Mouse (Mus musculus) forebrain, embryonic 16.5 days (tissue): ENCODE measurements at regions not wholly inside any gene's neighbourhood (a gene's known extent, or its start where the extent isn't known, plus 50 kb on each side); places are given as distances from the start of the nearest gene placed in this dataset.

ENCODE experiments used
- ATAC-seq: fragments of 200-750 bp; cut with Nextera tagmentation; 2 replicates; pipeline ENCODE4 v1.8.0; 2017; ENCODE audit warnings: mild to moderate bottlenecking, moderate library complexity
- H3K27ac ChIP-seq: fragments of 300-500 bp; sonication (generic); 2 replicates; pipeline ENCODE4 v1.5.1; 2014; ENCODE audit warnings: low read length, control low read depth
- H3K27me3 ChIP-seq: fragments of 300-500 bp; sonication (generic); replicated peaks from 2 replicates; pipeline ENCODE4 v1.6.1; 2014; ENCODE audit warnings: low read length; ENCODE audit not compliant: control insufficient read depth, insufficient read depth
- H3K36me3 ChIP-seq: fragments of 300-500 bp; sonication (generic); 2 replicates; pipeline ENCODE4 v1.6.1; 2014; ENCODE audit not compliant: control insufficient read depth, insufficient read depth
- H3K4me1 ChIP-seq: fragments of 300-500 bp; sonication (generic); replicated peaks from 2 replicates; pipeline ENCODE4 v1.6.1; 2014; ENCODE audit warnings: low read length; ENCODE audit not compliant: control insufficient read depth, insufficient read depth
- H3K4me2 ChIP-seq: fragments of 300-500 bp; sonication (generic); 2 replicates; pipeline ENCODE4 v1.6.1; 2014; ENCODE audit warnings: mild to moderate bottlenecking, low read length, control low read depth
- H3K4me3 ChIP-seq: fragments of 300-500 bp; sonication (generic); replicated peaks from 2 replicates; pipeline ENCODE4 v1.5.1; 2014; ENCODE audit warnings: mild to moderate bottlenecking, low read length, control low read depth
- H3K9ac ChIP-seq: fragments of 300-500 bp; sonication (generic); replicated peaks from 2 replicates; pipeline ENCODE4 v1.6.1; 2014; ENCODE audit warnings: low read depth, low read length, control low read depth
- H3K9me3 ChIP-seq: fragments of 300-500 bp; sonication (generic); 2 replicates; pipeline ENCODE4 v1.6.1; 2016; ENCODE audit warnings: low read length; ENCODE audit not compliant: control insufficient read depth
- WGBS: fragments of 180-500 bp; shearing (Covaris S2); extraction: QIAGEN DNeasy Blood & Tissue Kit; methylation state at CpG from one replicate; pipeline ENCODE4 v1.1.7; 2014; 5-methylcytosine and 5-hydroxymethylcytosine counted together

- Histone ChIP-seq H3K9ac (no peak overlapping the region), H3K9me3 (no peaks in the 10 kb centered on the region), H3K4me1 (peaks cover 14% of the 10 kb centered on the region), H3K27ac (no peak overlapping the region), H3K4me2 (no peak overlapping the region), H3K4me3 (no peak overlapping the region), H3K36me3 (no peaks in the 10 kb centered on the region), H3K27me3 (no peaks in the 10 kb centered on the region)
- ATAC-seq, result no peak
- WGBS, result 91% methylated on average over 2 of the region's 2 CpGs
Observed at GRCm38 (mm10) chr17:88312876-88313275, 127.6 kb upstream of the Foxn2 start.

GRCm38 (mm10) chr17:88316213-88316967 is 124.1 kb upstream of the Foxn2 start:
- peak; percentile 95 for ATAC-seq
- Histone ChIP-seq H3K4me1 (peaks cover 14% of the 10 kb centered on the region), H3K36me3 (no peaks in the 10 kb centered on the region), H3K4me3 (no peak overlapping the region), H3K9me3 (no peaks in the 10 kb centered on the region), H3K4me2 (no peak overlapping the region), H3K27me3 (no peaks in the 10 kb centered on the region), H3K9ac (no peak overlapping the region), H3K27ac (peak overlapping the region; percentile 81)
- WGBS, result 36% methylated on average over 15 of the region's 15 CpGs

- no peaks in the 10 kb centered on the region for H3K9me3 ChIP-seq
- H3K4me3 ChIP-seq, result no peak overlapping the region
- peak overlapping the region; percentile 81; the same call in 1 of the 2 replicates for H3K27ac ChIP-seq
- H3K4me2 ChIP-seq, result no peak overlapping the region
- no peaks in the 10 kb centered on the region for H3K36me3 ChIP-seq
- WGBS, result 74% methylated on average over 5 of the region's 5 CpGs
- peaks cover 14% of the 10 kb centered on the region for H3K4me1 ChIP-seq
- H3K27me3 ChIP-seq, result no peaks in the 10 kb centered on the region
- no peak overlapping the region for H3K9ac ChIP-seq
- no peak for ATAC-seq
Observed at GRCm38 (mm10) chr17:88317311-88317710, 123.2 kb upstream of the Foxn2 start.

- Histone ChIP-seq H3K9ac (no peak overlapping the region), H3K36me3 (no peaks in the 10 kb centered on the region), H3K4me3 (no peak overlapping the region), H3K9me3 (no peaks in the 10 kb centered on the region), H3K27ac (peak overlapping the region; percentile 38; the same call in 1 of the 2 replicates), H3K4me2 (no peak overlapping the region), H3K4me1 (peaks cover 14% of the 10 kb centered on the region), H3K27me3 (no peaks in the 10 kb centered on the region)
- ATAC-seq, result peak; percentile 10; the same call in 1 of the 2 replicates
- 73% methylated on average over 7 of the region's 7 CpGs for WGBS
Observed at GRCm38 (mm10) chr17:88317806-88318205, 122.7 kb upstream of the Foxn2 start.

- Histone ChIP-seq H3K27ac (no peak overlapping the region; the same call in 1 of the 2 replicates), H3K4me1 (peaks cover 14% of the 10 kb centered on the region), H3K4me2 (no peak overlapping the region), H3K9ac (no peak overlapping the region), H3K9me3 (no peaks in the 10 kb centered on the region), H3K36me3 (no peaks in the 10 kb centered on the region), H3K27me3 (no peaks in the 10 kb centered on the region), H3K4me3 (no peak overlapping the region)
- ATAC-seq, result no peak
- 89% methylated on average over 16 of the region's 16 CpGs for WGBS
Observed at GRCm38 (mm10) chr17:88318207-88318791, 122.2 kb upstream of the Foxn2 start.

- no peaks in the 10 kb centered on the region for H3K36me3 ChIP-seq
Observed at GRCm38 (mm10) chr17:88318936-88319335, 121.6 kb upstream of the Foxn2 start.

GRCm38 (mm10) chr17:88320686-88321085 is 119.8 kb upstream of the Foxn2 start:
- Histone ChIP-seq H3K4me3 (no peak overlapping the region), H3K27me3 (no peaks in the 10 kb centered on the region)
- ATAC-seq, result no peak

More at GRCm38 (mm10) chr17:88318936-88319335, 121.6 kb upstream of the Foxn2 start:
- 72% methylated on average over 5 of the region's 5 CpGs for WGBS
- Histone ChIP-seq H3K27ac (no peak overlapping the region), H3K4me1 (peaks cover 14% of the 10 kb centered on the region), H3K9me3 (no peaks in the 10 kb centered on the region), H3K27me3 (no peaks in the 10 kb centered on the region), H3K9ac (no peak overlapping the region), H3K4me2 (no peak overlapping the region), H3K4me3 (no peak overlapping the region)
- no peak for ATAC-seq

GRCm38 (mm10) chr17:88325326-88325909 is 115.1 kb upstream of the Foxn2 start:
- Histone ChIP-seq H3K9ac (no peak overlapping the region), H3K36me3 (no peaks in the 10 kb centered on the region), H3K4me1 (peaks cover 13% of the 10 kb centered on the region), H3K4me3 (no peak overlapping the region), H3K27ac (no peak overlapping the region), H3K4me2 (no peak overlapping the region), H3K27me3 (no peaks in the 10 kb centered on the region), H3K9me3 (no peaks in the 10 kb centered on the region)
- 17% methylated on average over 14 of the region's 14 CpGs for WGBS
- peak; percentile 9 for ATAC-seq

More at GRCm38 (mm10) chr17:88320686-88321085, 119.8 kb upstream of the Foxn2 start:
- Histone ChIP-seq H3K4me2 (no peak overlapping the region), H3K27ac (peak overlapping the region; percentile 52; the same call in 1 of the 2 replicates), H3K4me1 (peaks cover 16% of the 10 kb centered on the region), H3K9ac (no peak overlapping the region), H3K36me3 (no peaks in the 10 kb centered on the region), H3K9me3 (no peaks in the 10 kb centered on the region)
- WGBS, result 39% methylated on average over 1 of the region's 1 CpGs
